Mouse (Mus musculus): ENCODE data around the gene Notch4.

Gene Notch4

GRCm38 (mm10) chr17:34572361-34572760, 8.3 kb downstream of the Notch4 start:
- DNase-seq = peak; percentile 32

DNA sequence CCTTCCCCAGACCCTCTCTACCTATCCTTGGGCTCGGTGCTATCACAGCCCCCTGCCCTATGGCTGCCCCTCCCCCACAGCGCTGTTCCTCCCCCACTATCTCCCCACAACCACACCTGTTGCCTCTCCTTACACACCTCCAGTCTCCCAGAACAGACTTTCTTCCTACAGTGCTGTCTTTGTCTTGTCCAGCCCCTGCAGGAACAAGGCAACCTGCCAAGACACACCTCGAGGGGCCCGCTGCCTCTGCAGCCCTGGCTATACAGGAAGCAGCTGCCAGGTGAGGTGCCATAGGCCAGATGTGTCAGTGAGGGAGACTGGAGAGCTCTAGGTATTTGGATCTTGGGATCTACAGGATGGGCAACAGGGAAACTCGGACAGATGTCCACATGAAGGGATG, 12.5 kb downstream of the Notch4 start:
- DNase-seq = no peak

DNA sequence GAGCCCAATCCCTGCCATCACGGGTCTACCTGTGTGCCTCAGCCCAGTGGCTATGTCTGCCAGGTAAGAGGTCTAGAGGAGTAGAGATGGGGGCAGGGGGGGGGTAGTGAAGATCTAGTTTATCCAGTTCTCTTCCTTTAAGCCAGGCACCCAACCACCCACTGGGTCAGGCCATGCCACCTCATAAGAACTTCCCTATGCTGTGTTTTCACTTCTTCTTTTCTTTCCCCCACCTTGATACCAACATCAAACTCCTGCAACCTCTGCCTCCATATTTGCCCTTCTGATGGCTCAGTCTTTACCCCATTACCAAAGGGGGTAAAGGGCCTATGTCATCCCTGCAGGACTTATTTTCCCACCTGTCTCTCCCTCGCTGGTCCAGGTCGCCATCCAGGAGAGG, 14.0 kb downstream of the Notch4 start:
- no peak for DNase-seq

DNA sequence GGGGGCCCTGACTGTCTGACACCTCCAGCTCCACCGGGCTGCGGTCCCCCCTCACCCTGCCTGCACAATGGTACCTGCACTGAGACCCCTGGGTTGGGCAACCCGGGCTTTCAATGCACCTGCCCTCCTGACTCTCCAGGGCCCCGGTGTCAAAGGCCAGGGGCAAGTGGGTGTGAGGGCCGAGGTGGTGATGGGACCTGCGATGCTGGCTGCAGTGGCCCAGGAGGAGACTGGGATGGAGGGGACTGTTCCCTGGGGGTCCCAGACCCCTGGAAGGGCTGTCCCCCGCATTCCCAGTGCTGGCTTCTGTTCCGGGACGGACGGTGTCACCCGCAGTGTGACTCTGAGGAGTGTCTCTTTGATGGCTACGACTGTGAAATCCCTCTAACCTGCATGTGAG, 18.5 kb downstream of the Notch4 start:
- DNase-seq = no peak

DNA sequence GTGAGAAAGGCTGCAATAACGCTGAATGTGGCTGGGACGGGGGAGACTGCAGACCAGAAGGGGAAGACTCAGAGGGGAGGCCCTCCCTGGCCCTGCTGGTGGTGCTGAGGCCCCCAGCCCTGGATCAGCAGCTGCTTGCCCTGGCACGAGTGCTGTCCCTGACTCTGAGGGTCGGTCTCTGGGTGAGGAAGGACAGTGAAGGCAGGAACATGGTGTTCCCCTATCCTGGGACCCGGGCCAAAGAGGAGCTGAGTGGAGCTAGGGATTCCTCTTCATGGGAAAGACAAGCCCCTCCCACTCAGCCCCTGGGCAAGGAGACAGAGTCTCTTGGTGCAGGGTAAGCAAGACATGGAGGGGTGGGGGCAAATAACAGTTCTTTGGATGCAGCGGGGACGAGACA, 19.3 kb downstream of the Notch4 start:
- peak; percentile 32 for DNase-seq

- no peak for DNase-seq
Measured at GRCm38 (mm10) chr17:34583819-34584218, 19.8 kb downstream of the Notch4 start.

GRCm38 (mm10) chr17:34585121-34585520, 21.1 kb downstream of the Notch4 start:
- no peak for DNase-seq

- peak; percentile 33 for DNase-seq
Measured at GRCm38 (mm10) chr17:34585877-34586771, 22.1 kb downstream of the Notch4 start.

GRCm38 (mm10) chr17:34586796-34587422, 22.8 kb downstream of the Notch4 start:
- DNase-seq = peak; percentile 95

DNA sequence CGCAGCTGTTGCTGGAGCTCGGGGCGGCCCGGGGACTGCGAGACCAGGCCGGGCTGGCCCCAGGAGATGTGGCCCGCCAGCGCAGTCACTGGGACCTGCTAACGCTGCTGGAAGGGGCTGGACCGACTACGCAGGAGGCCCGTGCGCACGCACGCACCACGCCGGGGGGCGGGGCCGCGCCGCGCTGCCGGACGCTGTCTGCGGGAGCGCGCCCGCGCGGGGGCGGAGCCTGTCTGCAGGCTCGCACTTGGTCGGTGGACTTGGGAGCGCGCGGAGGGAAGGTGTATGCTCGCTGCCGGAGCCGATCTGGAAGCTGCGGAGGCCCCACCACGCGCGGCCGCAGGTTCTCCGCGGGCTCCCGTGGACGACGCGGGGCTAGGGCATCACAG, 23.3 kb downstream of the Notch4 start:
- DNase-seq = peak; percentile 99

- DNase-seq = no peak
Measured at GRCm38 (mm10) chr17:34587814-34588213, 23.7 kb downstream of the Notch4 start.

DNA sequence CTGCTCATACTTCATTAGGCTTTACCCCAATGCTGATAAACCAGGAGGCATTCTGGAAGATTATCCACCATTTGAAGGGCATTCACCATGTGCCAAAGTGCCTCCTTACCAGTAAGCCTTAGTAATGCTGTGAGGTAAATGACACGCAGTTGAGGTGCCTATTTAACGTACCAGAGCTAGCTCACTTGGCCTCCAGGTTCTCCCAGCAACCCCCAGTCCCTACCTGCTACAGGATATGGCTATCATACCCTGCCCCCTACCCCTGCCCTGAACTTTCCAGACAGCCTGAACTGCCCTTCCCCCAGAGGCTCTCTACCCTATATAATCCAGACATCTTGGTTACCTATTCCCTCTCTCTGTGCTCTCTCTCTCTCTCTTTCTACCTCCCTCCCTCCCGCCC, 24.7 kb downstream of the Notch4 start:
- DNase-seq = no peak

DNA sequence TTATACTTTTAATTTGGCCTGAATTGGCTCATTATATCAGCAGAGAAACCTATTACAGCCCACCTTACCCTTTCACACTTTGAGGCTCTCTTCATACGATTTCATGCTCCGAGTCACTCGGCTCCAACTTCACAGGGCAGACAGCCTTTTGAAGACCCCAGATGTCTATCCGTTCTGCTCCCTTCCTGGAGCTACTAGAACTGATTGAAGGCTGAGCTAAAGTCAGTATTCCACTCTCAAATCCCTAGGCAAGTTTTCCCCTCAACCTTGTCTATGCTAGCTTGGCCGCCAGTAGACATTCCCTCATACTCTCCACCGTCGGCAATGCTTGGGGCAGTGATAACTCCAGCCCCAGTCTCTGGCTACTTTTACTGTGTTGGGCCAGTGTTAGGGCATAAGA, 25.1 kb downstream of the Notch4 start:
- DNase-seq = no peak

GRCm38 (mm10) chr17:34589681-34590101, 25.6 kb downstream of the Notch4 start, which contains the start of gene Gpsm3:
Gene Gpsm3 (plus strand): TSS chr17:34589806.
- DNase-seq = peak; percentile 80

- DNase-seq = peak; percentile 44
Measured at GRCm38 (mm10) chr17:34590154-34590987, 26.3 kb downstream of the Notch4 start.

DNA sequence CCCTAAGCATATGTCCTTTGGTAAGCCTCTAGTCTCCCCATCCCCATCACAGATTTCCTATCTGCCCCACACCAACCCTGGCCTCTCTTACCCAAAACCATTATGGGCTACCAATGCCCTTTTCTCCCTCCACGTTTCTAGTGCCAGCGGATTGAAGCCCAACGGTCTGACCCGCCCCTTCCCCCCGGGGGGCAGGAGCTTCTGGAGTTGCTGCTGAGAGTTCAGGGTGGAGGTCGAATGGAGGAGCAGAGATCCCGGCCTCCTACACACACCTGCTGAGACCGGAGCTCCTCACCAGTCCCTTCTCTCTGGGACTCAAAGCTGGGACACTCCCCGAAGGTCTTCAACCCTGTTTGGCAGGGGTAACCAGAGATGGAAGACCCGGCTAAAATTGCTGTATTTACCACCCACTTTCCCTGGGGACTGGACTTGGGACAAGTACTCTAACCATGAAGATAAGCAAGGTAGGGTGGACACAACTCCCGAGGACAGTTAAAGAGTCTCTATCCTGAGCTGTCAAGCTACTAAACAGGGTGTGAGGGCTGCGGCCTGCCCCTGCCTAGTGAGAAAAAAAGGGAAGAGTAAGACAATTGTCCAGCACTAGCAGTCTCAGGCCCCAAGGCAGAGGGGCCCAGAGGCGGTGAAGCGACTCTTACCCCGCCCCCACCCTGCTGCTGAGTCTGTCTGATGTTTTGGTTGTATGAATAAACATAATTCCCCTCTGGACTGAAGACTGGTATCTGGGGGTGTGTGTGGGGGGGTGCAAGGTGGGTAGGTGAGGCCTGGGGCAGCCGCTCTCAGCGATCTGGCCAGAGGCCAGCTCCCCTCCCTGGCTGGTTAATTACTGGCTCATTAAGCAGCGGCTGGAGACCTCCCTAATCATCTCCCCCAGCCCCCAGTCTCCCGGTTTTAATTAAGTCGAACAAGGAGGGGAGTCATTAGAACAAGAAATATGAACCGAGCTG, 27.2 kb downstream of the Notch4 start, which contains the start of gene Pbx2:
Pbx2 (plus strand) TSS at position 238 of the 965 bp plus-strand sequence.
- peak; percentile 59 for DNase-seq

DNA sequence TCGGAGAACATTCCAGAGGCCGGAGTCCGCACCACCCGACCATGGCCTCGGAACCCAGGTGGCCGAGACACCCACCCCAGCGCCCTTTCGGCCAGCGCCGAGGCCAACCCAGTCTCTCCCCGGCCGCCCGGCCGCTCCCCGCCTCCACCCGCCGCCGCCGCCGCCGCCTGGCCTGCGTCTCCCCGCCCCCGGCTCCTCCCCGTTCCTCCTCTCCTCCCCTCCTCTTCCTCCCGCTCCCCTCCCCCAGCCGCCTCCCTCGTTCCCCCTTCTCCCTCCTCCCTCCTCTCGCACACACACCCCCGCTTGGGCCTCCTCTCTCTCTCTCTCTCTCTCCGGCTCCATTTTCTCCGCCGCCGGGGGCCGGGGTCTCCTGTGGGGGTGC, 27.9 kb downstream of the Notch4 start:
- DNase-seq = peak; percentile 98

GRCm38 (mm10) chr17:34592581-34593549, 28.8 kb downstream of the Notch4 start:
- DNase-seq = peak; percentile 70

GRCm38 (mm10) chr17:34593752-34594525, 29.9 kb downstream of the Notch4 start:
- DNase-seq = peak; percentile 65

DNA sequence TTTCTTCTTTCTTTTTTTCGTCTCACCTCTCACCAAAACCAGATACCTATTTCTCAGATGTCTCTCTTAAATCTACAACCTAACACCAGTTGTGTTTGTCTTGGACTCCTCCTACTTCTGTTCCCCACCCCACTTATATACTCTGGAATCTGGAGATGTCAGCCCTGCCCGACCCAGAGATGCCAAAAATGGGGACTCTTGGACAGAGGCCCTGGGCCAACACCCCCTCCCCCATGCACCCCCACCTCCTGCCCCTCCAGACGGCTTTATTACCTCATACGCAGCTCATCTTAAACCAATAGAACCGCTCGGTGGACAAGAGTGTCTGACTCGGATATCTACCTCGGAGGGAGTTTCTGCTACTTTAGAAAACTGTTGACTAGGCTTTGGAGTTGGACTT, 32.0 kb downstream of the Notch4 start:
- DNase-seq = no peak

Data from kidney, postnatal 10 days (tissue).